In genomic region chr1:39947701-39948359, GRCm38 (mm10) we compare ENCODE assay signal across 8 mouse cellular contexts. TPM values are rescaled to one million over a fixed set of nuclear protein-coding genes. Genes with fewer than 3 reads are reported as not detected.
DNase-seq lines count a peak whose midpoint lies in the region; ATAC-seq and TF ChIP-seq lines count a peak whose summit lies in the region.

No protein-coding gene starts in this region.

- no peaks in the 10 kb centered on the region for H3K36me3 ChIP-seq in forebrain, postnatal 0 days (ENCODE audit: insufficient read depth)
- no peaks in the 10 kb centered on the region for H3K36me3 ChIP-seq in midbrain, embryonic 10.5 days

- H3K9ac ChIP-seq in forebrain, postnatal 0 days, result no peak overlapping the region

- H3K27me3 ChIP-seq in forebrain, postnatal 0 days (ENCODE audit: insufficient read depth, low read length), result no peaks in the 10 kb centered on the region
- H3K27me3 ChIP-seq in midbrain, embryonic 10.5 days (ENCODE audit: low read depth, poor library complexity, severe bottlenecking), result no peaks in the 10 kb centered on the region

- WGBS in forebrain, postnatal 0 days, result 14% methylated on average over 6 of the region's 6 CpGs
- WGBS in midbrain, embryonic 10.5 days, result 54% methylated on average over 6 of the region's 6 CpGs

- peak overlapping the region; percentile 79 for H3K27ac ChIP-seq in forebrain, postnatal 0 days (ENCODE audit: low read depth, low read length)
- peak overlapping the region; percentile 50; the same call in 1 of the 2 replicates for H3K27ac ChIP-seq in midbrain, embryonic 10.5 days (replicated peaks)

- no peaks in the 10 kb centered on the region for H3K9me3 ChIP-seq in forebrain, postnatal 0 days (ENCODE audit: low read length)
- no peaks in the 10 kb centered on the region for H3K9me3 ChIP-seq in midbrain, embryonic 10.5 days (replicated peaks)

- no peak for DNase-seq in frontal cortex, postnatal 36 days (ENCODE audit: low spot score in 2 of 2)
- DNase-seq in brain, embryonic 18.5 days (ENCODE audit: low read depth, low spot score), result peak; percentile 67
- peak; percentile 65 for DNase-seq in forebrain, postnatal 0 days
- no peak for DNase-seq in midbrain, embryonic 10.5 days (ENCODE audit: low spot score)
- DNase-seq in gastrocnemius, postnatal 4 days (ENCODE audit: low spot score in 2 of 2), result no peak
- DNase-seq in urinary bladder, adult 2 months (ENCODE audit: low spot score), result no peak

- no peak overlapping the region for H3K4me2 ChIP-seq in forebrain, postnatal 0 days (ENCODE audit: low read depth)

- no peak overlapping the region for H3K4me3 ChIP-seq in forebrain, postnatal 0 days (ENCODE audit: low read depth, low read length)
- H3K4me3 ChIP-seq in midbrain, embryonic 10.5 days, result no peak overlapping the region

- H3K4me1 ChIP-seq in forebrain, postnatal 0 days (ENCODE audit: insufficient read depth), result peaks cover 52% of the 10 kb centered on the region
- H3K4me1 ChIP-seq in midbrain, embryonic 10.5 days, result peaks cover 91% of the 10 kb centered on the region

- no peak for TF ChIP-seq CTCF in forebrain, postnatal 0 days (IDR thresholded peaks at IDR 0.05; ENCODE audit: low read depth)

- ATAC-seq in frontal cortex, adult (ENCODE audit: low TSS enrichment), result peak; percentile 35
- ATAC-seq in forebrain, postnatal 0 days, result peak; percentile 87
- no peak for ATAC-seq in megakaryocyte, adult 5-6 weeks (ENCODE audit: poor library complexity, severe bottlenecking)

RNA-seq across cellular contexts. Expression of gene Map4k4, which starts 47.1 kb away (rescaled TPM):
- 201 and 241 TPM in 2 replicates for total RNA-seq in forebrain, postnatal 0 days (2014; rRNA removed)
- 11.9 and 21.3 TPM in 2 replicates for polyA plus RNA-seq in forebrain, postnatal 0 days (2015; fragmentation: Nextera tagmentation; extraction: Ambion mirVana)
- 25.1 and 37.8 TPM in 2 replicates for polyA plus RNA-seq in midbrain, embryonic 10.5 days (2016; fragmentation: Nextera tagmentation; extraction: Ambion mirVana)
- 100 to 1,000 TPM; 156 to 168 TPM for total RNA-seq in gastrocnemius, postnatal 4 days (2021)
- 56.1 and 64.9 TPM in 2 replicates for polyA plus RNA-seq in urinary bladder, adult 2 months (2012; rRNA removed)
- total RNA-seq in megakaryocyte, adult 5-6 weeks (2015), result 52.1 and 52.3 TPM in 2 replicates
- 190 and 228 TPM in 2 replicates for total RNA-seq in megakaryocyte, adult 5-6 weeks (2017)

Comparison
In these comparisons a context has a peak if more than half of its experiments do, and no peak if none do; other contexts are left out.
1. DNase-seq: peak in brain, embryonic 18.5 days (single experiment) and forebrain, postnatal 0 days (single experiment); none in frontal cortex, postnatal 36 days (0 of 2), midbrain, embryonic 10.5 days (single experiment), gastrocnemius, postnatal 4 days (0 of 2) and urinary bladder, adult 2 months (single experiment).